Mouse (Mus musculus): ENCODE measurements at regions not wholly inside any gene's neighbourhood (a gene's known extent, or its start where the extent isn't known, plus 50 kb on each side); places are given as distances from the start of the nearest gene placed in this dataset.

DNA sequence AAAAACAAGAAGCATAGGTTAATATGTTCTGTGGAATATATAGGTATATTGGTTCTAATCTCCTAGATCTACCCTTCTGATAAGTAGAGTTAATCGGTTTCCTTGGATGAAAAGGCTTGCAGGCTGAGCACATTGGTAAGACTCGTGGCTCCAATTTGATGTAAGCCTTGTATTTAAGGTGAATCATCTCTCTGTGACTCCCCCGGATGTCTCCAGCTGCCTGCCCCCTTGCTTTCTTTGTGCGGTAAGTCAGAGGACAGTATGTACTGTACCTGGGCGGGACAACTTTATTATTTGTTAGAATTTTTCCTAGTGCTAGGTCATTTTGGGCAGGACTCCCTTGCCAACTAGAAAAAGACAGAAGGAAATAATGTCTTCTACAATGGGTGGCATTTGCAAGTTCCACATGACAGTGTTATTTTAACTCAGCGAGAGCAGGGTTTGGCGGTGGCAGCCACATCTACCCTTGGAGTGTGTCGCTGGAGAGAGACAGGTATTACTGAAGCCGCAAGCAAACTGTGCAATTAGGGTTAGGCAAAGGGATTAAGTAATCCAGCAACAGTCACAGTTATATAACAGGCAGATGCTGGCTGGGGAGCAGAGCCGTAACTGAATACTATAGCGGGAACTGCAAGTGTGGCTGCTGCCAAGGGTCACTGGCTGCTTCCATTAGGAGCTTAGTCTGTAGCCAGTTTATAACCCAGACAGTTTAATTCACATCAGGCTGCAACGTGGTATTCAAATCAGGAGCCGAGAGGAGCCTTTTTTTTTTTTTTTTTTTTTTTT is 172.9 kb downstream of the Moxd1 start:
- Histone ChIP-seq H3K27ac (no peak overlapping the region; the same call in 1 of the 2 replicates), H3K79me2 (replicated peaks; ENCODE audit: control insufficient read depth, insufficient read depth, low read length) (no peaks in the 10 kb centered on the region), H3K4me1 (ENCODE audit: control insufficient read depth, insufficient read depth, low read length) (peaks cover 2% of the 10 kb centered on the region), H3K4me3 (no peak overlapping the region), H3K36me3 (ENCODE audit: control insufficient read depth, insufficient read depth, low read length) (no peaks in the 10 kb centered on the region), H3K27me3 (ENCODE audit: control insufficient read depth, insufficient read depth, low read length) (no peaks in the 10 kb centered on the region), H3K9ac (ENCODE audit: low read depth, low read length) (no peak overlapping the region)
- peak in 1 of 2 experiments; percentile 13 for DNase-seq
- TF ChIP-seq CTCF (IDR thresholded peaks at IDR 0.05) = no peak
- TF ChIP-seq EP300 (IDR thresholded peaks at IDR 0.05; ENCODE audit: insufficient read depth, low read depth, low read length) = 0 out of 2 replicates have a peak, but pooled peaks have one; percentile 5
- TF ChIP-seq POLR2A (IDR thresholded peaks at IDR 0.05; ENCODE audit: insufficient read depth, low read depth, low read length) = no peak
- WGBS = 65% methylated on average over 13 of the region's 13 CpGs
- intact Hi-C loops (cut with DNase I) = no loop called here

DNA sequence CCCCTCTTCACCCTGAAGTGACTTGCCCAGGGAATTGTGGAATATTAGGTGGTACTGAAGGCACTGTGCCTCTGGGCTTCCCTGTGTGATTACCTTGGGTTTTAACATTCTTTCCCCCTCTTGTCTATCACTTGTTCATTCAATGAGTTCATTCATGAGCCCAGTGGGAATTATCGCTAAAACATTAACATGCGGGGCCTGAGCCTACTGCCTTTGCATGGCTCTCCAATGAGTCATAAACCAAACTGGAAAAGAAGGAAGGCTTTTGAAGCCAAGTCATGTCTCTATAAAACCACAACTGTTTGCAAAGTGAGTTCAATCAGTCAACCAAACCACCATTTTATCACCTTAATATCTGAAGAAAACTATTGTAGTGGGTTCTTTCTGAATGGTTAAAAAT is 173.8 kb downstream of the Moxd1 start:
- Histone ChIP-seq H3K27me3 (ENCODE audit: control insufficient read depth, insufficient read depth, low read length) (no peaks in the 10 kb centered on the region), H3K36me3 (ENCODE audit: control insufficient read depth, insufficient read depth, low read length) (no peaks in the 10 kb centered on the region), H3K4me1 (ENCODE audit: control insufficient read depth, insufficient read depth, low read length) (peaks cover 2% of the 10 kb centered on the region), H3K9ac (ENCODE audit: low read depth, low read length) (no peak overlapping the region), H3K4me3 (no peak overlapping the region), H3K79me2 (replicated peaks; ENCODE audit: control insufficient read depth, insufficient read depth, low read length) (no peaks in the 10 kb centered on the region), H3K27ac (no peak overlapping the region)
- TF ChIP-seq EP300 (IDR thresholded peaks at IDR 0.05; ENCODE audit: insufficient read depth, low read depth, low read length) = no peak
- TF ChIP-seq POLR2A (IDR thresholded peaks at IDR 0.05; ENCODE audit: insufficient read depth, low read depth, low read length) = no peak
- no peak for TF ChIP-seq CTCF (IDR thresholded peaks at IDR 0.05)
- intact Hi-C loops (cut with DNase I) = no loop called here
- no peak for DNase-seq
- 78% methylated on average over 2 of the region's 2 CpGs for whole genome bisulfite sequencing

DNA sequence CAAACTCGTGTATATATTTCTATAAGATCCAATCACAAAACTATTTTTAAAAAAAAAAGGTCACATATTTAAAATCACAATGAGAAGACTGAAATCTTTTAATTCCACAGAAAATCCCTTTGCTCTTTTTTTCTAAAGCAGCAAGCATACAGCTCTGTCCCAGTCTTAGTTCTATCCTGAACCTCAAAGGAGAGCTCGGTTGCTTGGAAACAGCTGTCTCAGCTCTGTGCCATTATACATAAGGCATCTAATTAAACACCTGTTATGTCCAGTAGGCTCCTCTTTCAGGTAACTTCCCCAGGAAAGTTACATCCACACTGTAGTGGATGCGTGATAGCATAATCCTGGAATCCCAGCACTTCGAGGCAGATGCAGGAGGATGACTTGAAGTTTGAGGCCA is 181.5 kb downstream of the Moxd1 start:
- Histone ChIP-seq H3K79me2 (replicated peaks; ENCODE audit: control insufficient read depth, insufficient read depth, low read length) (no peaks in the 10 kb centered on the region), H3K4me3 (no peak overlapping the region), H3K27ac (no peak overlapping the region), H3K4me1 (ENCODE audit: control insufficient read depth, insufficient read depth, low read length) (no peaks in the 10 kb centered on the region), H3K36me3 (ENCODE audit: control insufficient read depth, insufficient read depth, low read length) (no peaks in the 10 kb centered on the region), H3K27me3 (ENCODE audit: control insufficient read depth, insufficient read depth, low read length) (no peaks in the 10 kb centered on the region), H3K9ac (ENCODE audit: low read depth, low read length) (no peak overlapping the region)
- TF ChIP-seq EP300 (IDR thresholded peaks at IDR 0.05; ENCODE audit: insufficient read depth, low read depth, low read length) (no peak), CTCF (IDR thresholded peaks at IDR 0.05) (no peak)
- intact Hi-C loops (cut with DNase I) = no loop called here
- DNase-seq = no peak
- WGBS = 82% methylated on average over 4 of the region's 4 CpGs

DNA sequence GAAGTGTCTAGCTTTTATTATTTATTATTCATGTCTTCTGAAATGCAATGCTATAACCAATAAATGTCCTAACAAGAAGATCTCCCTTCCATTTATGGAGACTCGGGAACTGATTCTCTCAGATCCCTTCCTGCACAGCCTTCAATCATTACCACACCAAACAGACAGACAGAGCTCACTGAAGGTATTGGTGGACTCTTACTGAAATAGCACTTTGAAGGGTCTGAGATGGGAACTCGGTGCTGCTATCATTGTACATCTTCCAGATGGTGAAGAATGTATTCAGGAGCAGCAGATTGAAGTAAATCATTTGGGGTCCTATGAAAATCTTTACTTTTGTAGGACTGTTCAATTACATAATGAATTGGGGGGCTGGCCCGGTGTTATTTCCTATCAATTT is 183.6 kb downstream of the Moxd1 start:
- Histone ChIP-seq H3K9ac (ENCODE audit: low read depth, low read length) (no peak overlapping the region), H3K4me3 (no peak overlapping the region), H3K27me3 (ENCODE audit: control insufficient read depth, insufficient read depth, low read length) (no peaks in the 10 kb centered on the region), H3K36me3 (ENCODE audit: control insufficient read depth, insufficient read depth, low read length) (no peaks in the 10 kb centered on the region), H3K4me1 (ENCODE audit: control insufficient read depth, insufficient read depth, low read length) (no peaks in the 10 kb centered on the region), H3K79me2 (replicated peaks; ENCODE audit: control insufficient read depth, insufficient read depth, low read length) (no peaks in the 10 kb centered on the region), H3K27ac (no peak overlapping the region)
- DNase-seq = no peak
- intact Hi-C loops (cut with DNase I) = no loop called here
- 85% methylated on average over 3 of the region's 3 CpGs for WGBS
- TF ChIP-seq EP300 (IDR thresholded peaks at IDR 0.05; ENCODE audit: insufficient read depth, low read depth, low read length) = no peak
- no peak for TF ChIP-seq POLR2A (IDR thresholded peaks at IDR 0.05; ENCODE audit: insufficient read depth, low read depth, low read length)
- no peak for TF ChIP-seq CTCF (IDR thresholded peaks at IDR 0.05)

DNA sequence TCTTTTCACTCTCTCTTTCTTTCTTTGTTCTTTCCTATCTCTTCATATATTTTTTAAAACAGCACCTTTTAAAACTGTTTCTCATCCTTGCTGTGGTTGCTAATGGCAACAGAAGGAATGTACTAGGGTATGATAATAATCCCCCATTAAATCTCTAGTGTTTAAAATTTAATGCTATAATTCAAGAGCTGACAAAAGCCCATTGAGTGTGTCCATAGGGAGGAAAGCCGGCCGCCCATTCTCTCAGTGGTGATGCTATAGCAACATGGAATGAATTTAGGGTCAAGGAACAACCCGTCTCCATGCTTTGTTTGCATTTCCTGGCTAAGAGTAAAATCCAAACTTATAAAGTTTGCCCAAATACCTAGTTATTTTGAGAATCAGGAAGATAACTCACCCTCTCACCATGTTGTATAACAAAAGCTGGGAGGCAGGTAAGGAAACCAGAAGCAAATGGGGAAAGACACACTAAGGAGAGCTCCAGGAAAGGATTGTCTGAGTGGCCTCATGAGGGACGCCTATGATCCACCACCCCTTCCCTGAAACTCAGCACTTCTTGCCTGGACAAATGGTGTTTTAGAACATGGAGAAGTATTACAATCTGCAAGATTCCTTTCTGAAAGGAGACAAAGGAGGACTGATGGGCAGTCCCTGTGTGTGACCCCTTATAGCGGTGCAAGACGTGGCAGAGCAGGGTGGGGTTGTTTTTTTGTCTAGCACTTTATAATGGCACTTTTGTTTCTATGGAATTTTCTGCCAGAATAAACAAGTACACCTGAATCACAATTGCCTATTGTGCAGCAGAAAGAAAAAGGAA is 184.3 kb downstream of the Moxd1 start:
- H3K27me3 ChIP-seq (ENCODE audit: control insufficient read depth, insufficient read depth, low read length) = no peaks in the 10 kb centered on the region
- no peak for DNase-seq
- intact Hi-C loops (cut with DNase I) = no loop called here
- no peaks in the 10 kb centered on the region for H3K79me2 ChIP-seq (replicated peaks; ENCODE audit: control insufficient read depth, insufficient read depth, low read length)
- no peak overlapping the region for H3K9ac ChIP-seq (ENCODE audit: low read depth, low read length)
- WGBS = 81% methylated on average over 6 of the region's 6 CpGs
- H3K4me1 ChIP-seq (ENCODE audit: control insufficient read depth, insufficient read depth, low read length) = no peaks in the 10 kb centered on the region
- no peak overlapping the region for H3K27ac ChIP-seq
- H3K36me3 ChIP-seq (ENCODE audit: control insufficient read depth, insufficient read depth, low read length) = no peaks in the 10 kb centered on the region
- H3K4me3 ChIP-seq = no peak overlapping the region
- TF ChIP-seq EP300 (IDR thresholded peaks at IDR 0.05; ENCODE audit: insufficient read depth, low read depth, low read length) (no peak), CTCF (IDR thresholded peaks at IDR 0.05) (no peak), POLR2A (IDR thresholded peaks at IDR 0.05; ENCODE audit: insufficient read depth, low read depth, low read length) (no peak)

DNA sequence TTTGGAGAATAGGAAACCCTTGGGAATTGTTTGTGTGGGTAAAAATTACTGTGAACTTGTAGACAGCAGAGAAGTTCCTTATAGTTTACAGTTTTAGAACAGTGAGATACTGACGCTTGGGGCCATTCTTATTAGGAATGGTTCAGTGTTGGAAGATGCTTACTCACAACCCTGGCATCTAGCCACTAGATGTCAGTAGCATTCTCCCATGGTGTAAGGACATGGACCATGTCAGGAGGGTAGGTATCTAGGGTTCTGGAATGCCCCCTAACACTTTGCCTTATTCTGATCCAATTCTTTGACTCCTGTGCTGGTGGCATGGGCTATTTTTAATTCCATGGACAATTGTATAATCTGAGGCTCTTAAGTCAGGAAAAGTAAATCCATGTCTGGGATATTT is 185.3 kb upstream of the Ccn2 start:
- TF ChIP-seq EP300 (IDR thresholded peaks at IDR 0.05; ENCODE audit: insufficient read depth, low read depth, low read length) (no peak), CTCF (IDR thresholded peaks at IDR 0.05) (peak; percentile 82)
- H3K4me3 ChIP-seq = no peak overlapping the region
- intact Hi-C loops (cut with DNase I) = loop anchor here (1.0 to 2.0 kb wide), 2 partner anchors 183 to 212 kb away; no protein-coding TSS in a partner anchor
- H3K4me1 ChIP-seq (ENCODE audit: control insufficient read depth, insufficient read depth, low read length) = no peaks in the 10 kb centered on the region
- H3K9ac ChIP-seq (ENCODE audit: low read depth, low read length) = no peak overlapping the region
- H3K36me3 ChIP-seq (ENCODE audit: control insufficient read depth, insufficient read depth, low read length) = no peaks in the 10 kb centered on the region
- WGBS = 10% methylated on average over 1 of the region's 1 CpGs
- H3K79me2 ChIP-seq (replicated peaks; ENCODE audit: control insufficient read depth, insufficient read depth, low read length) = no peaks in the 10 kb centered on the region
- no peaks in the 10 kb centered on the region for H3K27me3 ChIP-seq (ENCODE audit: control insufficient read depth, insufficient read depth, low read length)
- H3K27ac ChIP-seq = no peak overlapping the region
- DNase-seq = peak in 1 of 2 experiments; percentile 19
